Mouse (Mus musculus) forebrain, postnatal 0 days (tissue): ENCODE results near the gene Brca1. TPM values are rescaled to one million over a fixed set of nuclear protein-coding genes. Genes with fewer than 3 reads are reported as not detected.
A peak's percentile ranks its signal among the peaks of the same experiment; 100 is the strongest.

Source experiments
- ATAC-seq: fragments of 200-750 bp; cut with Nextera tagmentation; 2 replicates; pipeline ENCODE4 v1.8.0; 2017; ENCODE audit warnings: mild to moderate bottlenecking, moderate library complexity
- DNase-seq: peaks from one replicate; pipeline ENCODE4 v3.0.0-alpha.2; 2015
- H3K27ac ChIP-seq: fragments of 300-500 bp; sonication (generic); 2 replicates; pipeline ENCODE4 v1.5.1; 2014; ENCODE audit warnings: low read depth, mild to moderate bottlenecking, antibody characterized with exemption, low read length, moderate library complexity, mixed read lengths
- H3K27me3 ChIP-seq: fragments of 300-500 bp; sonication (generic); 2 replicates; pipeline ENCODE4 v1.6.1; 2014; ENCODE audit warnings: mild to moderate bottlenecking, low read length, mixed read lengths; ENCODE audit not compliant: insufficient read depth
- H3K36me3 ChIP-seq: fragments of 300-500 bp; sonication (generic); 2 replicates; pipeline ENCODE4 v1.6.1; 2014; ENCODE audit warnings: mild to moderate bottlenecking, moderate library complexity; ENCODE audit not compliant: insufficient read depth
- H3K4me1 ChIP-seq: fragments of 300-500 bp; sonication (generic); 2 replicates; pipeline ENCODE4 v1.6.1; 2014; ENCODE audit warnings: antibody characterized with exemption; ENCODE audit not compliant: insufficient read depth
- H3K4me2 ChIP-seq: fragments of 300-500 bp; sonication (generic); 2 replicates; pipeline ENCODE4 v1.6.1; 2014; ENCODE audit warnings: low read depth, mild to moderate bottlenecking, moderate library complexity
- H3K4me3 ChIP-seq: fragments of 300-500 bp; sonication (generic); 2 replicates; pipeline ENCODE4 v1.5.1; 2014; ENCODE audit warnings: low read depth, low read length, mixed read lengths
- H3K9ac ChIP-seq: fragments of 300-500 bp; sonication (generic); 2 replicates; pipeline ENCODE4 v1.6.1; 2014; ENCODE audit warnings: mild to moderate bottlenecking
- H3K9me3 ChIP-seq: fragments of 300-500 bp; sonication (generic); 2 replicates; pipeline ENCODE4 v1.6.1; 2016; ENCODE audit warnings: low read length
- CTCF ChIP-seq: sonication (generic); IDR thresholded peaks from 2 replicates; pipeline ENCODE4 v1.5.1; 2016; ENCODE audit warnings: antibody characterized with exemption, control low read depth, low read depth
- WGBS: fragments of 180-500 bp; shearing (Covaris S2); extraction: QIAGEN DNeasy Blood & Tissue Kit; methylation state at CpG from one replicate; pipeline ENCODE4 v1.1.7; 2014; 5-methylcytosine and 5-hydroxymethylcytosine counted together
- polyA plus RNA-seq: library from polyadenylated mRNA; unstranded; fragments of >200 nt; fragmentation: Nextera tagmentation; extraction: Ambion mirVana; gene quantifications from 2 replicates; pipeline ENCODE4 v1.2.1, GENCODE M21; 2015
- total RNA-seq: library from RNA; depleted of rRNA; stranded (reverse); fragments of >200 nt; gene quantifications from 2 replicates; pipeline ENCODE4 v1.2.3, GENCODE M21; 2014

Gene Brca1
- total and polyA plus RNA-seq, 2 experiments from 2014 or later, result 1.3 to 4.2 TPM

DNA sequence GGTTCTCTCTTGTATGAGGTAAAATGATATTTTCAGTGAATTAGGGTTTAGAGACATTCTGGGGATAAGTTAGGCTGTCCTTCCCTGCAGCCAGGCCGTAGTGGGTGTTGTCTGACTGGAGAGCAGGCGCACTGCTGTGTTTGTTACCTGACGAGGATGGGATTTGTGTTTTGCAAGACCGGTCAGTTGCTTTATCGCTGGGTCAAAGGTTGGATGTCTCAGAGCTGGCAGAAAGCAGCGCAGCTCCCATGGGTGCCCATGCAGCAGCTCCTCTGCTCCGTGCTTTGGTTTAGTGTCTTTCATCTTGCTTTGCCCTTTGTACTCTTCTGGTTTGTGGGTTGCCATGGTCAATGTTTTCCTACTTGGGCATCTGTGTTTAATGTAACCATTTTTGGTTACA is 4.8 kb upstream of the Brca1 start:
- peaks cover 32% of the 10 kb centered on the region for H3K36me3 ChIP-seq
- H3K27ac ChIP-seq, result no peak overlapping the region
- no peak overlapping the region for H3K4me3 ChIP-seq
- DNase-seq (no peak), ATAC-seq (no peak)
- WGBS, result 91% methylated on average over 7 of the region's 7 CpGs
- no peaks in the 10 kb centered on the region for H3K9me3 ChIP-seq
- no peak for TF ChIP-seq CTCF
- H3K27me3 ChIP-seq, result no peaks in the 10 kb centered on the region
- peaks cover 15% of the 10 kb centered on the region; the same call in 1 of the 2 replicates for H3K4me1 ChIP-seq
- H3K4me2 ChIP-seq, result no peak overlapping the region
- H3K9ac ChIP-seq, result no peak overlapping the region

DNA sequence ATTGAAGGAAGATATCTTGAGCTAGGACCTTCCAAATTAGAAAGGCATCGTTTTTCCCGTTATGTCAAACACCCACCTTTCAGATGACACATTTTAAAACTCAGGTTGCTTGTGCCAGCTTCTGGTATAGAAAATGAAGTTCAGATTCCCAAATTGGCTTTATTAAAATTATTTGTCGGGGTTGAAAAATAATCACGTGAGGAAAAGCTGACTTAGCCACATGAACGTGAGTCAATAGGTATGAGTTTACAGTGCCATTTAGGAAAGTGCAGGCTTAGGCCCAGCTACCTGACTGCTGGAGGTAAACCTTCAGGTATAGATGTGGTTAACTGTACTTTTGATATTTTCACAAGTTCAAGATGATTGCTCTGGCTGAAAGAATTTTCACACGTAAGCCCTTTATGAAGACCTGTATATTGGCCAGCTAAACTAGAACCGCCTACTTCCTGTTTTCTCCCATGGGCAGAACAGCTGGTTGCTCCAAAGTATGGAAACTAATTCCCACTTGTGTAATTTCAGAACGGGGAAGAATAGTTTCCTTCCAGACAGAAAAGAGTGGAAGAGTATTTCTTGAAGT is 1.7 kb upstream of the Brca1 start:
- 21% methylated on average over 8 of the region's 8 CpGs for WGBS
- peak overlapping the region; percentile 56 for H3K4me2 ChIP-seq
- no peak for TF ChIP-seq CTCF

DNA sequence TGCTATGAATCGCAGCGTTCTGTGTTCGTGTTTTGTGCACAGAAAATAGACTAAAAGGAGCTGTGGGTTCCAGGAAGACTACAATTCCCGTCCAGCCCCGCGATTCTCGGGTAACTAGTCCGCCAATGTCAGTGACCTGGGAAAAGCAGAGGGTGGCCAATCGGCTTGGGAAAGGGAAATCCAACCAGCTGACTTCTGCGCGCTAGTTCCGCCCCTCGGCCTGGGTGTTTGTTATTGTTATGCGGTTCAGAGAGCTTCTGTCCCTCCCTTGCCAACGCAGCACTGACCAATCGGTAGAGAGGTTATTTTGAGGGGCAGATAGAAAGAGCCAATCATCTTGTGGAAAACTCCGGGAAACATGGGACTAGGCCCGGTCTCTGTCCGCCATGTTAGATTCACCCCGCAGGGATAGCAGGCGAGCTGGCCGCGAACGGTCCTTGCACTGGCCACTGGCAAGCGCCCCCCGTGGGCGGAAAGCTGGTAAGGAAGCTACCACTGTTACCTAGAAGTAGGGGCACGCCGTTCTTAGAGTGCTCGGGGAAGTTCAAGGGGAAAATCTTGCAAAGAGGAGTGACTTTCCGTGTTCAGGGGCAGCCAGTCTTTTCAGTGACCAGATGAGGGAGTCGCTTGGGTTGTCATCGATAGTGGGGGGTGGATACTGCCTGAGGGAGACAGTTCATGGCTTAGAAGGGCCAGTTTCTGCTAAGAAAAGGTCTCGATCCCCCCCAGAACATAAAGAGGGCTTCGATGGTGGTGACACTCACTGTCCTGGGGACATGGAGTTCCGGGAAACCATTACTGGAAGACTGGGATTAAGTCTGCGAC is 933 bp upstream of the Brca1 start:
- DNase-seq (peak; percentile 99), ATAC-seq (peak; percentile 96)
- 1% methylated on average over 37 of the region's 37 CpGs for WGBS
- H3K27me3 ChIP-seq, result no peaks in the 10 kb centered on the region
- peak overlapping the region; percentile 74 for H3K4me3 ChIP-seq
- H3K9ac ChIP-seq, result peak overlapping the region; percentile 73
- H3K9me3 ChIP-seq, result no peaks in the 10 kb centered on the region
- H3K4me1 ChIP-seq, result peaks cover 18% of the 10 kb centered on the region; the same call in 1 of the 2 replicates
- peak overlapping the region; percentile 95 for H3K27ac ChIP-seq
- peak; percentile 54 for TF ChIP-seq CTCF
- peak overlapping the region; percentile 56 for H3K4me2 ChIP-seq
- H3K36me3 ChIP-seq, result peaks cover 9% of the 10 kb centered on the region; the same call in 1 of the 2 replicates

More for the DNA sequence above, 1.7 kb upstream of the Brca1 start:
- Histone ChIP-seq H3K36me3 (peaks cover 10% of the 10 kb centered on the region; the same call in 1 of the 2 replicates), H3K9me3 (no peaks in the 10 kb centered on the region), H3K27ac (peak overlapping the region; percentile 94), H3K4me3 (peak overlapping the region; percentile 74), H3K9ac (peak overlapping the region; percentile 73), H3K4me1 (peaks cover 18% of the 10 kb centered on the region; the same call in 1 of the 2 replicates), H3K27me3 (no peaks in the 10 kb centered on the region)
- ATAC-seq, result no peak
- DNase-seq, result no peak

DNA sequence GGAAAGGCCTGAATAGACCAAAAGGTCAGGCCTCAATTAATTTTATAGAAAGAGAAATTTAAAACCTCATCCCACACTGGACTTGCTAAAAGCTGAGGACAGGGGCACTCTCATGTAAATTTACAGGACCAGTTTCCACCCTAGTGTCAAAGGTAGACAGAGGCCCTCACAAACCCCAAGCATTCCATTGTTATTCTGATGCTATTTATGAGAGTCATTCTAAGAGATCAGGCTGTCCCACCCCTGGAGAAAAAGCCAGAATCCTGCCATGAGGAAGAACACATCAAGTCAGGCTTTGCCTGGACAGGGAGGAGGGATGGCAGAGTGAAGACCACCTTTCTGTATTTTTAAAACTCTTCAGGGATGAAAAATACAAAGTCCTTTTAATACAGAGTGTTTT is 3.2 kb downstream of the Brca1 start:
- no peak for DNase-seq
- H3K4me2 ChIP-seq, result no peak overlapping the region
- H3K36me3 ChIP-seq, result no peaks in the 10 kb centered on the region
- no peaks in the 10 kb centered on the region for H3K27me3 ChIP-seq
- no peak for TF ChIP-seq CTCF
- H3K4me1 ChIP-seq, result peaks cover 6% of the 10 kb centered on the region; the same call in 1 of the 2 replicates
- H3K27ac ChIP-seq, result no peak overlapping the region
- H3K4me3 ChIP-seq, result no peak overlapping the region
- H3K9me3 ChIP-seq, result no peaks in the 10 kb centered on the region
- no peak for ATAC-seq
- H3K9ac ChIP-seq, result no peak overlapping the region

DNA sequence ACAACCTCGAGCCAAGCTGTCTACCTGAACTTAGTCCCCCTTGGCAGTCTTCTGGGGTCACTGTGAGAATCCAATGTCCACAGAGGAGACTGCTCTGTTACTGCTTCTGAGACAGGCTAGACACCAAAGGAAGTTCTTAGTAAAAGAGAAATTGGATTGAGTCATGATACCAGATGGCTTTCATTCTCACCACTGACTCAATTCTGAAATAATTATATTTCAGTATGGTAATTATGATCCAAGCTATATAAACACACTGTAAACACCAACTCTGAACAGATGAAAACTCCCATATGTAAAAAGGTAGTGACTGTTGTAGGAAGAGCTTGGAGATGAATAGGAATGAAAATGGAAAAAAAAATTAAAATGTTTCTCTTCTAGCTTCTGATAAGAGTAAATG is 7.6 kb downstream of the Brca1 start:
- Histone ChIP-seq H3K27me3 (no peaks in the 10 kb centered on the region), H3K4me1 (no peaks in the 10 kb centered on the region), H3K9me3 (no peaks in the 10 kb centered on the region), H3K4me3 (no peak overlapping the region), H3K27ac (no peak overlapping the region), H3K36me3 (no peaks in the 10 kb centered on the region), H3K4me2 (no peak overlapping the region), H3K9ac (no peak overlapping the region)
- no peak for TF ChIP-seq CTCF
- ATAC-seq (peak; percentile 73), DNase-seq (peak; percentile 53)
- WGBS, result 75% methylated on average over 1 of the region's 1 CpGs

DNA sequence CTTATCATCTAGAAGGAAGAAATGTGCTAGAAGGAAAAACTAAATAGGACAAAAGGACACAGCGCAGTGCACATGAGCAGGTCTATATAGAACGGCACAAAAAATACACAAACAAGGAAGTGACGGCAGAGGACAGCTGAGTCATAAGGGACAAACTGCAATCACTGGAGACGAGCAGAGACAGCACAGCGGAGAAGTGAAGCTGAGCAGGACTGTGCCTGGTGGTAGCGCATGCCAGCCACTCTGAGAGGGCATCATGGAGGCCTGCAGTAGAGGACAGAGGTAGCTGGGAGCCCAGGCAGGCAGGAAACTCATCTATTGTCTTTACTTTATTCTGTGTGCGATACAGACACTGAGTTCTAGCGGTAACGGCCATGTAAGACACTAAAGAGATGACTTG is 8.2 kb downstream of the Brca1 start:
- DNase-seq, result no peak
- Histone ChIP-seq H3K27ac (no peak overlapping the region), H3K4me3 (no peak overlapping the region), H3K4me2 (no peak overlapping the region), H3K9ac (no peak overlapping the region), H3K36me3 (no peaks in the 10 kb centered on the region), H3K27me3 (no peaks in the 10 kb centered on the region), H3K9me3 (no peaks in the 10 kb centered on the region), H3K4me1 (no peaks in the 10 kb centered on the region)
- no peak for ATAC-seq
- no peak for TF ChIP-seq CTCF
- 83% methylated on average over 9 of the region's 9 CpGs for WGBS

DNA sequence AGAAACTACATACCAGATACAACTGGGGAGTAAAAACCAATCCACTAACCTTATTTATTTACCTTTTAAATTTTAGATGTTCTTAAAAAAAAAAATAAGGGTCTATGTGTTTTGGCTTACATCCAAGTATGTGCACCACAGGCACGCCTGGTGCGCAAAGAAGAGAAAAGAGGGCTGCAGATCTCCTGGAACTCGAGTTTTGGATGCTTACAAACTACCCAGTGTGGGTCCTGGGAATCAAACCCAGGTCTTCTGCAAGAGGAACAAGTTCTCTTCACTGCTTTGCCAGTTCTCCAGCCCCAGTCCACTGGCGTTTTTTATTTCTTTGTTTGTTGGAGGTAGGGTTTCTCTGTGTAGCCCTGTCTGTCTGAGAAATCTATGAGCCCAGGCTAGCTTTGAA is 25.1 kb downstream of the Brca1 start:
- Histone ChIP-seq H3K4me3 (no peak overlapping the region), H3K4me2 (no peak overlapping the region), H3K4me1 (no peaks in the 10 kb centered on the region; the same call in 1 of the 2 replicates), H3K9me3 (no peaks in the 10 kb centered on the region), H3K27ac (no peak overlapping the region), H3K9ac (no peak overlapping the region), H3K36me3 (no peaks in the 10 kb centered on the region), H3K27me3 (no peaks in the 10 kb centered on the region)
- no peak for DNase-seq
- 61% methylated on average over 4 of the region's 4 CpGs for WGBS
- no peak for ATAC-seq
- TF ChIP-seq CTCF, result no peak
